Mouse (Mus musculus) kidney, postnatal 0 days (tissue): ENCODE data around the gene Ren1. TPM values are rescaled to one million over a fixed set of nuclear protein-coding genes. Genes with fewer than 3 reads are reported as not detected.

Source experiments
- ATAC-seq: fragments of 200-750 bp; cut with Nextera tagmentation; replicated peaks from 2 replicates; pipeline ENCODE4 v1.8.0; 2017; ENCODE audit warnings: low read depth, moderate number of reproducible peaks, moderate TSS enrichment, moderate library complexity; ENCODE audit not compliant: low FRiP score
- DNase-seq: peaks from one replicate; pipeline ENCODE4 v3.0.0-alpha.2; 2016; ENCODE audit warnings: low spot score
- H3K27ac ChIP-seq: fragments of 300-500 bp; sonication (generic); 2 replicates; pipeline ENCODE4 v1.5.1; 2014; ENCODE audit warnings: mild to moderate bottlenecking
- H3K27me3 ChIP-seq: fragments of 300-500 bp; sonication (generic); 2 replicates; pipeline ENCODE4 v1.6.1; 2014; ENCODE audit warnings: low read length, mixed read lengths; ENCODE audit not compliant: insufficient read depth
- H3K36me3 ChIP-seq: fragments of 300-500 bp; sonication (generic); 2 replicates; pipeline ENCODE4 v1.6.1; 2014; ENCODE audit warnings: low read length, mixed read lengths; ENCODE audit not compliant: insufficient read depth
- H3K4me1 ChIP-seq: fragments of 300-500 bp; sonication (generic); replicated peaks from 2 replicates; pipeline ENCODE4 v1.6.1; 2014; ENCODE audit warnings: antibody characterized with exemption, low read length, mixed read lengths; ENCODE audit not compliant: insufficient read depth
- H3K4me2 ChIP-seq: fragments of 300-500 bp; sonication (generic); 2 replicates; pipeline ENCODE4 v1.6.1; 2014; ENCODE audit warnings: mild to moderate bottlenecking, low read length, moderate library complexity, mixed read lengths
- H3K4me3 ChIP-seq: fragments of 300-500 bp; sonication (generic); replicated peaks from 2 replicates; pipeline ENCODE4 v1.5.1; 2014; ENCODE audit warnings: low read depth, low read length
- H3K9ac ChIP-seq: fragments of 300-500 bp; sonication (generic); 2 replicates; pipeline ENCODE4 v1.6.1; 2014; ENCODE audit warnings: low read depth, low read length
- H3K9me3 ChIP-seq: fragments of 300-500 bp; sonication (generic); replicated peaks from 2 replicates; pipeline ENCODE4 v1.6.1; 2016; ENCODE audit warnings: low read length, inconsistent platforms, mixed read lengths
- CTCF ChIP-seq: IDR thresholded peaks from 2 replicates; pipeline ENCODE4 v1.5.1; 2016; ENCODE audit warnings: antibody characterized with exemption, low read depth, mild to moderate bottlenecking, moderate library complexity
- WGBS: fragments of 180-500 bp; shearing (Covaris S2); extraction: QIAGEN DNeasy Blood & Tissue Kit; methylation state at CpG from one replicate; pipeline ENCODE4 v1.1.7; 2014; 5-methylcytosine and 5-hydroxymethylcytosine counted together
- polyA plus RNA-seq: library from polyadenylated mRNA; unstranded; fragments of >200 nt; fragmentation: Nextera tagmentation; extraction: Ambion mirVana; gene quantifications from 2 replicates; pipeline ENCODE4 v1.2.1, GENCODE M21; 2015

Ren1 gene
- polyA plus RNA-seq, 1 experiment from 2014 or later: 484 TPM

GRCm38 (mm10) chr1:133311946-133312345 is 38.4 kb upstream of the Ren1 start:
- Histone ChIP-seq H3K4me3 (no peak overlapping the region), H3K36me3 (no peaks in the 10 kb centered on the region), H3K9me3 (no peaks in the 10 kb centered on the region), H3K4me1 (0 out of 2 replicates have a peak, but pooled peaks cover 5% of the 10 kb centered on the region), H3K4me2 (no peak overlapping the region), H3K9ac (no peak overlapping the region), H3K27ac (no peak overlapping the region), H3K27me3 (no peaks in the 10 kb centered on the region)
- WGBS: 22% methylated on average over 10 of the region's 10 CpGs
- TF ChIP-seq CTCF: no peak
- peak; percentile 22 for DNase-seq
- ATAC-seq: no peak

GRCm38 (mm10) chr1:133314364-133314763 is 35.9 kb upstream of the Ren1 start:
- Histone ChIP-seq H3K27ac (no peak overlapping the region), H3K4me1 (0 out of 2 replicates have a peak, but pooled peaks cover 5% of the 10 kb centered on the region), H3K9me3 (no peaks in the 10 kb centered on the region), H3K4me3 (no peak overlapping the region), H3K9ac (no peak overlapping the region), H3K27me3 (no peaks in the 10 kb centered on the region), H3K36me3 (no peaks in the 10 kb centered on the region), H3K4me2 (no peak overlapping the region)
- peak; percentile 80 for TF ChIP-seq CTCF
- WGBS: 27% methylated on average over 8 of the region's 8 CpGs
- DNase-seq: peak; percentile 71
- no peak for ATAC-seq

- H3K27ac ChIP-seq: no peak overlapping the region
- TF ChIP-seq CTCF: no peak
- no peak overlapping the region for H3K9ac ChIP-seq
- no peaks in the 10 kb centered on the region for H3K36me3 ChIP-seq
- WGBS: 81% methylated on average over 6 of the region's 6 CpGs
- H3K27me3 ChIP-seq: no peaks in the 10 kb centered on the region
- H3K4me2 ChIP-seq: no peak overlapping the region
- no peak for DNase-seq
- no peaks in the 10 kb centered on the region for H3K9me3 ChIP-seq
- H3K4me3 ChIP-seq: no peak overlapping the region
- no peaks in the 10 kb centered on the region for H3K4me1 ChIP-seq
- no peak for ATAC-seq
These were observed 34.5 kb upstream of the Ren1 start for GRCm38 (mm10) chr1:133315775-133316174.

GRCm38 (mm10) chr1:133316577-133316976 is 33.7 kb upstream of the Ren1 start:
- TF ChIP-seq CTCF: peak; percentile 26; the same call in 1 of the 2 replicates
- Histone ChIP-seq H3K9ac (no peak overlapping the region), H3K27me3 (no peaks in the 10 kb centered on the region), H3K4me2 (no peak overlapping the region), H3K4me3 (no peak overlapping the region), H3K4me1 (no peaks in the 10 kb centered on the region), H3K36me3 (no peaks in the 10 kb centered on the region), H3K27ac (no peak overlapping the region), H3K9me3 (no peaks in the 10 kb centered on the region)
- DNase-seq: no peak
- ATAC-seq: no peak
- 78% methylated on average over 4 of the region's 4 CpGs for WGBS

- no peaks in the 10 kb centered on the region for H3K4me1 ChIP-seq
- ATAC-seq (no peak), DNase-seq (no peak)
- no peak overlapping the region for H3K9ac ChIP-seq
- H3K36me3 ChIP-seq: no peaks in the 10 kb centered on the region
- H3K27me3 ChIP-seq: no peaks in the 10 kb centered on the region
- H3K27ac ChIP-seq: no peak overlapping the region
- peak; percentile 63 for TF ChIP-seq CTCF
- 82% methylated on average over 1 of the region's 1 CpGs for WGBS
- H3K4me3 ChIP-seq: no peak overlapping the region
- H3K4me2 ChIP-seq: no peak overlapping the region
- no peaks in the 10 kb centered on the region for H3K9me3 ChIP-seq
These were observed 33.2 kb upstream of the Ren1 start for GRCm38 (mm10) chr1:133317149-133317548.

GRCm38 (mm10) chr1:133321267-133321925 is 28.9 kb upstream of the Ren1 start, which contains the start of gene Kiss1:
TSS of gene Kiss1 (plus strand) at chr1:133321875.
- TF ChIP-seq CTCF: no peak
- ATAC-seq (no peak), DNase-seq (no peak)
- Histone ChIP-seq H3K4me2 (no peak within 1 kb of the TSS), H3K36me3 (no peaks in the 10 kb centered on the region), H3K4me3 (no peak within 1 kb of the TSS), H3K9me3 (no peaks in the 10 kb centered on the region), H3K4me1 (no peaks in the 10 kb centered on the region), H3K27me3 (no peaks in the 10 kb centered on the region), H3K9ac (no peak within 1 kb of the TSS), H3K27ac (no peak within 1 kb of the TSS)
- WGBS: 88% methylated on average over 13 of the region's 13 CpGs
